Mouse (Mus musculus) ES-Bruce4 (cell line): ENCODE measurements around the gene Upf2.
"Not testable (repeated sequence)": the region's sequence is repeated elsewhere in the genome, so short reads cannot be mapped to it uniquely, and the experiment has no call there.

Experiments
- CTCF ChIP-seq: IDR thresholded peaks from one replicate; pipeline ENCODE4 v1.8.1; 2011; ENCODE audit warnings: low read depth, low read length
- EP300 ChIP-seq: IDR thresholded peaks from 2 replicates; pipeline ENCODE4 v1.6.1; 2011; ENCODE audit warnings: low read depth, low read length; ENCODE audit not compliant: insufficient read depth
- POLR2A ChIP-seq: IDR thresholded peaks from one replicate; pipeline ENCODE4 v1.8.1; 2011; ENCODE audit warnings: low read length; ENCODE audit not compliant: insufficient read depth

GRCm38 (mm10) chr2:5963729-5964128 is 12.5 kb downstream of the Upf2 start:
- not testable (repeated sequence) for TF ChIP-seq EP300, CTCF, POLR2A
